Mouse (Mus musculus) myocyte (in vitro differentiated cells): ENCODE results near the gene Veph1. TPM values are rescaled to one million over a fixed set of nuclear protein-coding genes. Genes with fewer than 3 reads are reported as not detected.

ENCODE experiments used
- H3K27me3 ChIP-seq: one replicate; pipeline ENCODE4 v1.6.1; 2011; ENCODE audit not compliant: control insufficient read depth, insufficient read depth, insufficient read length
- H3K36me3 ChIP-seq: one replicate; pipeline ENCODE4 v1.6.1; 2011; ENCODE audit not compliant: control insufficient read depth, insufficient read depth
- H3K4me2 ChIP-seq: one replicate; pipeline ENCODE4 v1.6.1; 2011; ENCODE audit warnings: low read depth, control low read depth
- H3K4me3 ChIP-seq: one replicate; pipeline ENCODE4 v1.5.1; 2011; ENCODE audit warnings: mild to moderate bottlenecking, control low read depth, moderate library complexity
- H3K79me2 ChIP-seq: one replicate; pipeline ENCODE4 v1.6.1; 2011; ENCODE audit not compliant: control insufficient read depth, insufficient read depth
- H3ac ChIP-seq: one replicate; pipeline ENCODE4 v1.6.1; 2011; ENCODE audit not compliant: control insufficient read depth, insufficient read length
- CEBPB ChIP-seq: IDR thresholded peaks from 2 replicates; pipeline ENCODE4 v1.6.1; 2011; ENCODE audit warnings: mild to moderate bottlenecking, moderate library complexity; ENCODE audit not compliant: poor library complexity, insufficient read depth, severe bottlenecking
- E2F4 ChIP-seq: IDR thresholded peaks from one replicate; pipeline ENCODE4 v1.6.1; 2011; ENCODE audit warnings: mild to moderate bottlenecking, control low read depth, moderate library complexity; ENCODE audit not compliant: insufficient read depth
- MAX ChIP-seq: IDR thresholded peaks from one replicate; pipeline ENCODE4 v1.6.1; 2011; ENCODE audit warnings: low read depth, mild to moderate bottlenecking, control low read depth
- MYOD1 ChIP-seq, 3 experiments: IDR thresholded peaks; one replicate each; pipeline ENCODE4 v1.6.1; 2011; ENCODE audit warnings: control low read depth in 2 of 3, low read depth in 2 of 3, mild to moderate bottlenecking in 2 of 3, moderate library complexity in 1 of 3; ENCODE audit not compliant: insufficient read length in 2 of 3, control insufficient read depth in 1 of 3
- MYOG ChIP-seq, 3 experiments: IDR thresholded peaks; one replicate each; pipeline ENCODE4 v1.6.1; 2011; ENCODE audit warnings: control low read depth in 2 of 3, low read depth in 2 of 3, mild to moderate bottlenecking in 2 of 3; ENCODE audit not compliant: insufficient read length in 2 of 3, control insufficient read depth in 1 of 3, insufficient read depth in 1 of 3
- POLR2A ChIP-seq: IDR thresholded peaks from one replicate; pipeline ENCODE4 v1.6.1; 2011; ENCODE audit warnings: low read depth, mild to moderate bottlenecking, control low read depth, moderate library complexity; ENCODE audit not compliant: insufficient read length
- POLR2AphosphoS2 ChIP-seq: IDR thresholded peaks from one replicate; pipeline ENCODE4 v1.6.1; 2011; ENCODE audit warnings: low read depth, control low read depth; ENCODE audit not compliant: insufficient read length
- REST ChIP-seq: IDR thresholded peaks from one replicate; pipeline ENCODE4 v1.6.1; 2011; ENCODE audit warnings: mild to moderate bottlenecking, control low read depth, moderate library complexity; ENCODE audit not compliant: insufficient read depth, insufficient read length
- SRF ChIP-seq: IDR thresholded peaks from one replicate; pipeline ENCODE4 v1.6.1; 2011; ENCODE audit warnings: low read depth; ENCODE audit not compliant: control insufficient read depth, insufficient read length
- TCF12 ChIP-seq: IDR thresholded peaks from one replicate; pipeline ENCODE4 v1.6.1; 2011; ENCODE audit warnings: mild to moderate bottlenecking, control low read depth; ENCODE audit not compliant: poor library complexity, insufficient read depth, severe bottlenecking
- TCF3 ChIP-seq: IDR thresholded peaks from one replicate; pipeline ENCODE4 v1.6.1; 2011; ENCODE audit warnings: low read depth, control low read depth; ENCODE audit not compliant: insufficient read length
- USF1 ChIP-seq: IDR thresholded peaks from one replicate; pipeline ENCODE4 v1.6.1; 2011; ENCODE audit warnings: low read depth, mild to moderate bottlenecking, control low read depth, moderate library complexity
- polyA plus RNA-seq: library from polyadenylated mRNA; unstranded; fragments of >200 nt; fragmentation: generic; extraction: Trizol; gene quantifications from one replicate; pipeline ENCODE4 v1.2.1, GENCODE M21; 2012; ENCODE audit warnings: missing spikeins

Gene Veph1
- polyA plus RNA-seq, 1 experiment, result not detected

DNA sequence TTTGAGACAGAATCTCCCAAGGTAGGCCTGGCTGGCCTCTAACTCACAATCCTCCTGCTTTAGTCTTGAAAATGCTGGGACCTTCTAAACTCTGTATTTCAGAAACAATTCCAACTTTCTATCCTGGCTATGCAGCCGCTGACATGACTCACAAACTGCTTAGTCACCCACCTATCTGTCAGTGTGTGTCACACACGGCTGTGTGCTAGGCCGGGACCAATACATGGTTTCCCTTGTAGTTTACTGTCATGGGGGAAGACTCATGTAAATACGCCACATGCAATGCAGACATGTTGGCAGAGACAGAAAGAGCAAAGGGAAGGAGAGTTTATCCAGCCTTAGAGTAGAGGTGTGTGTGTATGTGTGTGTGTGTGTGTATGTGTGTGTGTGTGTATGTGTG is 216.8 kb downstream of the Veph1 start:
- Histone ChIP-seq H3K79me2 (no peaks in the 10 kb centered on the region), H3ac (no peak overlapping the region), H3K27me3 (no peaks in the 10 kb centered on the region), H3K4me3 (no peak overlapping the region), H3K36me3 (no peaks in the 10 kb centered on the region), H3K4me2 (peak overlapping the region; percentile 69)
- TF ChIP-seq POLR2A, result no peak
- no peak for TF ChIP-seq USF1
- peak in 1 of 3 experiments; percentile 20 for TF ChIP-seq MYOD1 (IDR thresholded peaks at IDR 0.05; ENCODE audit: control insufficient read depth in 1 of 3, insufficient read length in 2 of 3, low read depth in 2 of 3)

GRCm38 (mm10) chr3:66078898-66079537 is 217.6 kb downstream of the Veph1 start:
- TF ChIP-seq MYOG (IDR thresholded peaks at IDR 0.05; ENCODE audit: control insufficient read depth in 1 of 3, insufficient read depth in 1 of 3, insufficient read length in 2 of 3, low read depth in 2 of 3), result no peak
- TF ChIP-seq E2F4, result no peak
- no peak for TF ChIP-seq USF1
- no peak for TF ChIP-seq POLR2A
- no peak for TF ChIP-seq POLR2AphosphoS2
- no peak for TF ChIP-seq MAX
- TF ChIP-seq MYOD1 (IDR thresholded peaks at IDR 0.05; ENCODE audit: control insufficient read depth in 1 of 3, insufficient read length in 2 of 3, low read depth in 2 of 3), result no peak
- no peak for TF ChIP-seq SRF
- TF ChIP-seq REST, result no peak
- no peak for TF ChIP-seq TCF12
- TF ChIP-seq CEBPB, result no peak
- H3K4me3 ChIP-seq, result no peak overlapping the region

DNA sequence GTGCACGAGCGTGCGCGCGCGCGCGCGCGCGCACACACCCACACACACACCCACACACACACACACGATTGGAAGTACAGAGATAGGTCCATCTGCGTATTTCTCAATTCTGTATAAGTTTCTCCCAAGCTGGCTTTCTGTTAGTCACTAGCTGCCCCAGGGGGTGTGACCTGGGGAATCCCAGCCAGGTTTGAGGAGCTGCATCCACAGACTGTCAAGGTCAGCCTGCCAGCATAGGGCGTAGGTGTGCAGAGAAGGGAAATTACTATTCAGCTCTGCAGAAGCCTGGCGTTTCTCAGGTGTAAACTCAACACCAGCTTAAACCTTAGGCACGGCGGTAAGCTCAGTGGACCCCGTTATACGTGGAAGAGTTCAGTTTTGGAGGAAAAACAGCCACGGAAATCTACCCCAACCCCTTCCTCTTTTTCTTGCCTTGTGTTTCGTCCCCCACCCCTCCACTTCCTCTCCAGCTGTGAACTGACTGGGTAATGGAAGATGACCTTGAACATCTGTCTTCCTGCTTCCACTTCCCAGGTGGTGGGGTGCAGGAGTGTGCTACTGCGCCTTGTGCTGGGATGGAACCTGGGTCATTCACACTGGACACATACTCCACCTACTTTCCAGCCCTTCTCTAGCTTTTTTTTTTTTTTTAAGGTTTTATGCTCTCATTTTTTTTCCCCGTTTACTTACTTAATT is 218.5 kb downstream of the Veph1 start:
- Histone ChIP-seq H3K4me2 (no peak overlapping the region), H3ac (no peak overlapping the region), H3K4me3 (no peak overlapping the region), H3K36me3 (no peaks in the 10 kb centered on the region), H3K79me2 (no peaks in the 10 kb centered on the region), H3K27me3 (no peaks in the 10 kb centered on the region)
- TF ChIP-seq POLR2AphosphoS2, result no peak
- no peak for TF ChIP-seq MAX
- no peak for TF ChIP-seq MYOD1 (IDR thresholded peaks at IDR 0.05; ENCODE audit: control insufficient read depth in 1 of 3, insufficient read length in 2 of 3, low read depth in 2 of 3)
- no peak for TF ChIP-seq E2F4
- no peak for TF ChIP-seq REST

More at GRCm38 (mm10) chr3:66078898-66079537, 217.6 kb downstream of the Veph1 start:
- H3ac ChIP-seq, result no peak overlapping the region
- H3K36me3 ChIP-seq, result no peaks in the 10 kb centered on the region
- no peaks in the 10 kb centered on the region for H3K27me3 ChIP-seq
- H3K79me2 ChIP-seq, result no peaks in the 10 kb centered on the region
- no peak overlapping the region for H3K4me2 ChIP-seq

DNA sequence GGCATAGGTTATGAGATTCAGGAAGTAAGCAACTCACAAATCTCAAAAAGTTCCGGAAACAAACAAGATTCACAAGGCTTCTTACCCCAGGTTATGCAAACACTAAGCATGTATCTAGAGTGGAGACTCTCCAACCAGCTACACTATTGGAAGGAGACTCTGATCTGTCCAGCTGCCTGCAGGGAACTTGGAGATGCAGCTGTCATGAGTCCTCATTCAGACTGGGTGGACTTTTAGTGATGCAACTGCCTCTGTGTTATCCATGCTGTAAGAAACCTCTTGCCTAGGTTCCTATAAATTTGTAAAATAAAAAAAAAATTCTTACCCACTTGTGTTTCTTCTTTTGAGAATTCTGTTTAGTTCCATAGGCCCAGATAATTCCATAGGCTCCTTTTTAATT is 226.4 kb downstream of the Veph1 start:
- no peaks in the 10 kb centered on the region for H3K79me2 ChIP-seq
- no peaks in the 10 kb centered on the region for H3K36me3 ChIP-seq
- no peak for TF ChIP-seq MAX
- TF ChIP-seq REST, result no peak
- no peak for TF ChIP-seq SRF
- TF ChIP-seq USF1, result no peak
- 0 out of 2 replicates have a peak, but pooled peaks have one; percentile 23 for TF ChIP-seq CEBPB
- no peak for TF ChIP-seq TCF12
- TF ChIP-seq POLR2AphosphoS2, result no peak
- TF ChIP-seq E2F4, result no peak
- no peak for TF ChIP-seq MYOG (IDR thresholded peaks at IDR 0.05; ENCODE audit: control insufficient read depth in 1 of 3, insufficient read depth in 1 of 3, insufficient read length in 2 of 3, low read depth in 2 of 3)
- no peak for TF ChIP-seq POLR2A
- peak; percentile 53 to 81 (median 75) for TF ChIP-seq MYOD1 (IDR thresholded peaks at IDR 0.05; ENCODE audit: control insufficient read depth in 1 of 3, insufficient read length in 2 of 3, low read depth in 2 of 3)
- no peak for TF ChIP-seq TCF3
- H3K27me3 ChIP-seq, result no peaks in the 10 kb centered on the region
- no peak overlapping the region for H3K4me3 ChIP-seq
- H3ac ChIP-seq, result no peak overlapping the region
- no peak overlapping the region for H3K4me2 ChIP-seq

DNA sequence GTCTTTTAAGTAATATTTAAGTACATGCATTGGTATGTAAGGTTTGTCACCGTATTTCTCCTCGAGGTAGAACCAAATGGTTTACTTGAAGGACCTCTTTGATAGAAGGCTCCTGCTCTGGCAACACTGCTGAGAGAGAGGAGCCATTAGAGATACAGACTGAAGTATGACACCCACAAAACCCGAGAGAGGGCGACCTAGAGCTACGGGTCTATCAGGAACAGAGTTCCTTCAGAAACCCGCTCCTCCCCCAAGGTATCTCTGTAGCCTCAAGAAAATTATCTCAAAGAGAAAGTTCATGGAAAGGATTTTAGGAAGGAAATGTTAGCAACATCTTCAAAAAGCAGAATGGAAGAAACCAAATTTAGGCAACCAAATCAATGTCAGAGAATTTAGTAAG is 232.8 kb downstream of the Veph1 start:
- no peak for TF ChIP-seq SRF
- TF ChIP-seq POLR2AphosphoS2, result no peak
- no peak for TF ChIP-seq USF1
- no peak for TF ChIP-seq MAX
- no peak for TF ChIP-seq POLR2A
- no peak for TF ChIP-seq TCF12
- no peak for TF ChIP-seq TCF3
- no peak for TF ChIP-seq MYOG (IDR thresholded peaks at IDR 0.05; ENCODE audit: control insufficient read depth in 1 of 3, insufficient read depth in 1 of 3, insufficient read length in 2 of 3, low read depth in 2 of 3)
- TF ChIP-seq E2F4, result no peak
- Histone ChIP-seq H3K79me2 (no peaks in the 10 kb centered on the region), H3K27me3 (no peaks in the 10 kb centered on the region), H3ac (no peak overlapping the region), H3K4me3 (no peak overlapping the region), H3K36me3 (no peaks in the 10 kb centered on the region), H3K4me2 (no peak overlapping the region)
